Mouse (Mus musculus) forebrain, embryonic 15.5 days (tissue): Measurements from ENCODE around the gene Pdia5. TPM values are rescaled to one million over a fixed set of nuclear protein-coding genes. Genes with fewer than 3 reads are reported as not detected.

Experiments
- ATAC-seq: fragments of 200-750 bp; cut with Nextera tagmentation; replicated peaks from 2 replicates; pipeline ENCODE4 v1.8.0; 2017; ENCODE audit warnings: mild to moderate bottlenecking, moderate TSS enrichment, moderate library complexity
- H3K27ac ChIP-seq: fragments of 300-500 bp; sonication (generic); replicated peaks from 2 replicates; pipeline ENCODE4 v1.5.1; 2015; ENCODE audit warnings: mild to moderate bottlenecking, inconsistent platforms
- H3K27me3 ChIP-seq: fragments of 300-500 bp; sonication (generic); 2 replicates; pipeline ENCODE4 v1.6.1; 2015; ENCODE audit warnings: inconsistent platforms
- H3K36me3 ChIP-seq: fragments of 300-500 bp; sonication (generic); 2 replicates; pipeline ENCODE4 v1.6.1; 2015; ENCODE audit warnings: mild to moderate bottlenecking, inconsistent platforms
- H3K4me1 ChIP-seq: fragments of 300-500 bp; sonication (generic); 2 replicates; pipeline ENCODE4 v1.6.1; 2015; ENCODE audit warnings: inconsistent platforms
- H3K4me2 ChIP-seq: fragments of 300-500 bp; sonication (generic); replicated peaks from 2 replicates; pipeline ENCODE4 v1.6.1; 2015; ENCODE audit warnings: mild to moderate bottlenecking, inconsistent platforms
- H3K4me3 ChIP-seq: fragments of 300-500 bp; sonication (generic); 2 replicates; pipeline ENCODE4 v1.5.1; 2015; ENCODE audit warnings: mild to moderate bottlenecking, inconsistent platforms
- H3K9ac ChIP-seq: fragments of 300-500 bp; sonication (generic); replicated peaks from 2 replicates; pipeline ENCODE4 v1.6.1; 2015; ENCODE audit warnings: mild to moderate bottlenecking, inconsistent platforms
- H3K9me3 ChIP-seq: fragments of 300-500 bp; sonication (generic); 2 replicates; pipeline ENCODE4 v1.6.1; 2016; ENCODE audit warnings: inconsistent platforms
- WGBS: fragments of 180-500 bp; shearing (Covaris S2); methylation state at CpG from one replicate; pipeline ENCODE4 v1.1.7; 2015; ENCODE audit warnings: mixed read lengths; 5-methylcytosine and 5-hydroxymethylcytosine counted together
- polyA plus RNA-seq: library from polyadenylated mRNA; unstranded; fragments of >200 nt; fragmentation: Nextera tagmentation; extraction: Ambion mirVana; gene quantifications from 2 replicates; pipeline ENCODE4 v1.2.1, GENCODE M21; 2015

Gene Pdia5
- polyA plus RNA-seq, 1 experiment from 2014 or later: 8.9 TPM

DNA sequence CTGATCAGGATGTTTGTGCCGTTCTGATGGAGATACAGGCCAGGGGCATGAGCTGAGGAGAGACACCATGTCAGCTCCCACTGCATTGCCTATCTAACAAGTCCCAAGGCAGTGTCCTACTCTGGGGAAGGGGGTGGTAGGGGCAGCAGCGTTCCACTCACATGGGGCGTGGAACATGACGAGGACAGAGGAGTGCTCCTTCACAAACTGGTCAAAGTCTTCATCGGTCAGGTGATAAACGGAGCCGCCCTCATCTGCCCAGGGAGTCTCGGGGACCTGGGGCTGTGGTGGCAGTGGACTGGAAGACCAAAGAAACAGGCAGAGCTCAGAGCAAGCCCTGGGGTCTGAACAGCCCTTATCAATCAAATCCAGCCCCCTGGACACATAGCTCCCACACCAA, 68.0 kb downstream of the Pdia5 start:
- 89% methylated on average over 8 of the region's 8 CpGs for WGBS
- no peak overlapping the region for H3K4me3 ChIP-seq
- H3K27ac ChIP-seq: no peak overlapping the region
- H3K9ac ChIP-seq: no peak overlapping the region
- no peak overlapping the region for H3K4me2 ChIP-seq
- no peaks in the 10 kb centered on the region for H3K9me3 ChIP-seq
- no peaks in the 10 kb centered on the region for H3K27me3 ChIP-seq
- no peaks in the 10 kb centered on the region; the same call in 1 of the 2 replicates for H3K4me1 ChIP-seq
- H3K36me3 ChIP-seq: no peaks in the 10 kb centered on the region
- no peak for ATAC-seq

GRCm38 (mm10) chr16:35422141-35422540, 68.5 kb downstream of the Pdia5 start:
- no peak overlapping the region for H3K4me3 ChIP-seq
- no peak overlapping the region for H3K27ac ChIP-seq
- no peaks in the 10 kb centered on the region; the same call in 1 of the 2 replicates for H3K4me1 ChIP-seq
- no peak overlapping the region for H3K9ac ChIP-seq
- no peak overlapping the region for H3K4me2 ChIP-seq
- ATAC-seq: no peak
- 59% methylated on average over 4 of the region's 4 CpGs for WGBS
- H3K9me3 ChIP-seq: no peaks in the 10 kb centered on the region
- H3K36me3 ChIP-seq: no peaks in the 10 kb centered on the region
- H3K27me3 ChIP-seq: no peaks in the 10 kb centered on the region

GRCm38 (mm10) chr16:35414616-35415015, 76.1 kb downstream of the Pdia5 start:
- no peaks in the 10 kb centered on the region for H3K36me3 ChIP-seq
- H3K4me1 ChIP-seq: no peaks in the 10 kb centered on the region
- 95% methylated on average over 5 of the region's 5 CpGs for WGBS
- no peaks in the 10 kb centered on the region for H3K27me3 ChIP-seq
- H3K4me3 ChIP-seq: no peak overlapping the region
- no peak overlapping the region for H3K27ac ChIP-seq
- H3K9ac ChIP-seq: no peak overlapping the region
- H3K9me3 ChIP-seq: no peaks in the 10 kb centered on the region
- no peak overlapping the region for H3K4me2 ChIP-seq
- ATAC-seq: no peak

DNA sequence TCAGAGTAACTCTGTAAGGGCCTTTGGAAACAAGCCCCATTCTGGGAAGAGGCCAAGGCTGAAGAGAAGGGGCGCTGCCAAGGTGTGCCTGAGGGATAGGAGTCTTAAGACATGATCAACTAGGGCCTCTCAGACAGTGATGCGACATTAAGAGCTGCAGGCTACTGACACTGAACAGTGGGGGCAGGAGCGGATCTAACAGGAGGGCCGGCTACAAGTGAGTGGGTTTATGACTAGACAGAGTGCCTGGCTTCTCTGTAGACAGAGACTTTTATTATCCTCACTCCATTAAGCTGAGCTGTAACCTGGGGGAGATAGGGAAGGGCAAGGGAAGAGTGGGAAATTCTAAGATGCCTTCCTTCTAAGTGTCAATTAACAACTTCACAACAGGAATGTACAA, 84.0 kb downstream of the Pdia5 start:
- ATAC-seq: no peak
- WGBS: 82% methylated on average over 4 of the region's 4 CpGs
- H3K27me3 ChIP-seq: no peaks in the 10 kb centered on the region
- no peak overlapping the region for H3K4me3 ChIP-seq
- H3K9ac ChIP-seq: no peak overlapping the region
- no peak overlapping the region for H3K4me2 ChIP-seq
- no peaks in the 10 kb centered on the region for H3K36me3 ChIP-seq
- no peak overlapping the region for H3K27ac ChIP-seq
- no peaks in the 10 kb centered on the region for H3K9me3 ChIP-seq
- no peaks in the 10 kb centered on the region for H3K4me1 ChIP-seq

DNA sequence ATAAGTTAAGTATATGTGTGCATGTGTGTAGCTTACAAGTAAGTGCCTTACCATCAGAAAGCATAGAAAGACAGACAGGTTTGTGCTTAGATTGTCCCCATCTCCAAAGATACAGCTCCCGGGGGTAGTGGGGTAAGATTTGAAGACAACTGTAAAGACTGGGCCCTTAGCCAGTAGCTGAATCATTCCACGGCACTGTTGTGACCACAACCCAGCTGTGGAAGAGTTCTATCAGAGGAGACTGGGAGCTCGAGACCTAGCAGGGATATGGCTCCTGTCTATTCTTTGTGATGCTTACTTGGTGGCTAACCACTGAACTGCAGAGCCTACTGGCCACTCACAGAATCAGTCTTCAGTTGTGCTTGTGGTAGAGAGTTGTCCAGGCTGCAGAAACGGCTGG, 84.5 kb downstream of the Pdia5 start:
- Histone ChIP-seq H3K36me3 (no peaks in the 10 kb centered on the region), H3K9me3 (no peaks in the 10 kb centered on the region), H3K4me1 (no peaks in the 10 kb centered on the region), H3K27me3 (no peaks in the 10 kb centered on the region), H3K27ac (no peak overlapping the region), H3K9ac (no peak overlapping the region), H3K4me2 (no peak overlapping the region), H3K4me3 (no peak overlapping the region)
- 72% methylated on average over 4 of the region's 4 CpGs for WGBS
- no peak for ATAC-seq

- no peak overlapping the region for H3K27ac ChIP-seq
- no peaks in the 10 kb centered on the region for H3K36me3 ChIP-seq
- no peaks in the 10 kb centered on the region for H3K9me3 ChIP-seq
- no peak overlapping the region for H3K4me2 ChIP-seq
- WGBS: 82% methylated on average over 14 of the region's 14 CpGs
- no peak for ATAC-seq
- H3K27me3 ChIP-seq: no peaks in the 10 kb centered on the region
- H3K9ac ChIP-seq: no peak overlapping the region
- H3K4me3 ChIP-seq: no peak overlapping the region
- no peaks in the 10 kb centered on the region for H3K4me1 ChIP-seq
Observed at GRCm38 (mm10) chr16:35405348-35406080, 85.2 kb downstream of the Pdia5 start.

DNA sequence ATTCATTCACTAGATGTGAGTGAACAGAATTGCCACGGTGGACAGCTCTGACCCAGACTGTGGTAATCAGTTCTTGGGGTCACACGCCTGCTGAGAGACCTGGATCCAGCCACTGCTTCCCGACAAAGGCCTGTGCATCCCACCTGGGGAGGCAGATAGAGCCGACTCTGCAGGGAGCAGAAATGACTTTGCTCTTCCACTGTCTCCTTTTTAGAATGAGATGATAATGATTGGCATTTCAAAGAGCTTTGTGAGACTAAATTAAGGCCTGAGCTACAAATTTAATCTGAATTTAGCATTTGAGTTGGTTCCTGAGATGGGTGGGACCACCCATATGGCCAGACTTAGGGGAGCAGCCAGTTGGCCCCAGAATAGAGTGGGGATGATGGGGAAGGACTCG, 85.8 kb downstream of the Pdia5 start:
- WGBS: 45% methylated on average over 5 of the region's 5 CpGs
- Histone ChIP-seq H3K9ac (no peak overlapping the region), H3K4me1 (no peaks in the 10 kb centered on the region), H3K27ac (no peak overlapping the region), H3K4me2 (no peak overlapping the region), H3K9me3 (no peaks in the 10 kb centered on the region), H3K27me3 (no peaks in the 10 kb centered on the region), H3K4me3 (no peak overlapping the region), H3K36me3 (no peaks in the 10 kb centered on the region)
- no peak for ATAC-seq

- 90% methylated on average over 8 of the region's 8 CpGs for WGBS
- no peaks in the 10 kb centered on the region for H3K27me3 ChIP-seq
- H3K27ac ChIP-seq: no peak overlapping the region
- H3K36me3 ChIP-seq: no peaks in the 10 kb centered on the region
- H3K4me3 ChIP-seq: no peak overlapping the region
- H3K9ac ChIP-seq: no peak overlapping the region
- no peaks in the 10 kb centered on the region for H3K9me3 ChIP-seq
- H3K4me1 ChIP-seq: no peaks in the 10 kb centered on the region
- H3K4me2 ChIP-seq: no peak overlapping the region
- ATAC-seq: no peak
Observed at GRCm38 (mm10) chr16:35403891-35404290, 86.8 kb downstream of the Pdia5 start.

DNA sequence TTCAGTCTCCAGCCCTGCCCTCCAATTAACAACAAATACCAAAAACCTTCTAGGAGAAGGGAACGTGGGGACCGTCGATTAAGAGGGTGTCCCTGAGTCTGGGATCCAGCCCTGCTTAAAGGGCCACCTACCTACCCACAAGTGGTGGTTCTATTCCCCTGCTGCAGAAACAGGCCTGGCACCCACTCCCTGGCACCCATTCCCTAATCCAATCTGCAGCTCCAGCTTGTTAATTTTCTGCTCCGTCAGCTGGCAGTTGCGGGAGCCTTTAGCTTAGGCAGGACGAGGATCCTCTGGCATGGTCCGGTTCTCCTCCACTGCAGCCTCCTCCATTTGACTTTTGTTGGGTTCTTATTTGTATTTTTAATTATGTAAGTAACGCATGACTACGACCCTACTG, 87.3 kb downstream of the Pdia5 start:
- Histone ChIP-seq H3K9ac (no peak overlapping the region), H3K27ac (no peak overlapping the region), H3K36me3 (no peaks in the 10 kb centered on the region), H3K4me1 (no peaks in the 10 kb centered on the region), H3K4me3 (no peak overlapping the region), H3K9me3 (no peaks in the 10 kb centered on the region), H3K4me2 (no peak overlapping the region), H3K27me3 (no peaks in the 10 kb centered on the region)
- 85% methylated on average over 9 of the region's 9 CpGs for WGBS
- no peak for ATAC-seq

DNA sequence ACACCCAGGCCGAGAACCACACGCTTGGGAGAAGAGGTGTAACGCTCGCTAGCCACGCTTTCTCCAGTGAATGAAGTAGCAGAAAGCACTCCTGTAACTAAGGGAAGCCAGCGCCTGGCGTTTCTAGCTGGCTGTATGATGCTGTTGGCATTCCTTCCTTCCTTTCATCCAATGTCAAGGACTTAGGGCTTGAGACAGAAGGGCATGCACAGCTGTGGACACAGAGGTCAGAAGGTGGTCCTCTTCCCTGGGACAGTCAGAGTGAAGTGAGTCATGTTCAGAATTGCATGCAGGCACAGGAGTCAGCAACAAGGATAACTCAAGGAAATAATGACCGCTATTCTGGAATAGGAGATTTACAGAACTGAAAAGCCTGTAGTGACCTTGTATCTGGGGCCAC, 97.9 kb downstream of the Pdia5 start:
- Histone ChIP-seq H3K27me3 (no peaks in the 10 kb centered on the region), H3K27ac (no peak overlapping the region), H3K9me3 (no peaks in the 10 kb centered on the region), H3K9ac (no peak overlapping the region), H3K4me1 (no peaks in the 10 kb centered on the region), H3K36me3 (no peaks in the 10 kb centered on the region), H3K4me3 (no peak overlapping the region), H3K4me2 (no peak overlapping the region)
- ATAC-seq: no peak
- WGBS: 80% methylated on average over 8 of the region's 8 CpGs

GRCm38 (mm10) chr16:35385654-35386053, 105.0 kb downstream of the Pdia5 start:
- Histone ChIP-seq H3K27ac (no peak overlapping the region), H3K27me3 (no peaks in the 10 kb centered on the region), H3K36me3 (no peaks in the 10 kb centered on the region), H3K4me2 (no peak overlapping the region), H3K9me3 (no peaks in the 10 kb centered on the region), H3K4me3 (no peak overlapping the region), H3K4me1 (no peaks in the 10 kb centered on the region), H3K9ac (no peak overlapping the region)
- no peak for ATAC-seq
- 87% methylated on average over 3 of the region's 3 CpGs for WGBS

DNA sequence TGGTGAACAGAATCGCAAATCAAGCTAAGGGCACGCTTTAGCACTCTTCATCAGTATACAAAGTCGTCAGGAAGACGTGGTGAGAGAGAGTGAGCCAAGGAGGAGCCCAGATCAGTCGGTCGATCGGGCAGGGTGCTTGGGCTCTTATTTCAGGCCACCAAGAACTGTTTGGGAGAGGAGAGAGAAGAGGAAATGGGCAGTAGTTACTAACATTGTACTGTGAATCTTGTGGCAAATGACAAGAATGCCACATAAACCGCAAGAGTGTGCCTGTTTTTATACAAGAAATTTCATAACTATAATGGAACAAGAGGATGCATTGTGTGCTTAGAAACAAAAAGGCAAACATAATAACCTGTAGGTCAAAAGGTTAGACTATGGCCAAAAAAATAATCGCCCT, 110.6 kb downstream of the Pdia5 start:
- no peaks in the 10 kb centered on the region for H3K9me3 ChIP-seq
- no peak for ATAC-seq
- no peaks in the 10 kb centered on the region for H3K27me3 ChIP-seq
- H3K9ac ChIP-seq: no peak overlapping the region
- no peaks in the 10 kb centered on the region for H3K4me1 ChIP-seq
- H3K27ac ChIP-seq: no peak overlapping the region
- WGBS: 89% methylated on average over 9 of the region's 9 CpGs
- H3K4me2 ChIP-seq: no peak overlapping the region
- H3K4me3 ChIP-seq: no peak overlapping the region
- H3K36me3 ChIP-seq: no peaks in the 10 kb centered on the region

- Histone ChIP-seq H3K27ac (no peak overlapping the region), H3K4me3 (no peak overlapping the region), H3K4me1 (no peaks in the 10 kb centered on the region), H3K4me2 (no peak overlapping the region), H3K9ac (no peak overlapping the region), H3K27me3 (no peaks in the 10 kb centered on the region), H3K9me3 (no peaks in the 10 kb centered on the region), H3K36me3 (no peaks in the 10 kb centered on the region)
- 87% methylated on average over 3 of the region's 3 CpGs for WGBS
- ATAC-seq: no peak
Observed at GRCm38 (mm10) chr16:35379344-35379743, 111.3 kb downstream of the Pdia5 start.
